Mouse (Mus musculus) liver, embryonic 16.5 days (tissue): ENCODE measurements around the gene Gm10065. TPM values are rescaled to one million over a fixed set of nuclear protein-coding genes. Genes with fewer than 3 reads are reported as not detected.
A peak's percentile ranks its signal among the peaks of the same experiment; 100 is the strongest.
"Not testable (repeated sequence)": the region's sequence is repeated elsewhere in the genome, so short reads cannot be mapped to it uniquely, and the experiment has no call there.

Experiments
- ATAC-seq: fragments of 200-750 bp; cut with Nextera tagmentation; 2 replicates; pipeline ENCODE4 v1.8.0; 2017; ENCODE audit warnings: low read depth, mild to moderate bottlenecking, moderate number of reproducible peaks, moderate library complexity
- H3K27ac ChIP-seq: fragments of 300-500 bp; sonication (generic); 2 replicates; pipeline ENCODE4 v1.5.1; 2014; ENCODE audit warnings: mild to moderate bottlenecking, low read length
- H3K27me3 ChIP-seq: fragments of 300-500 bp; sonication (generic); 2 replicates; pipeline ENCODE4 v1.6.1; 2014; ENCODE audit warnings: low read depth, low read length, mixed read lengths; ENCODE audit not compliant: control insufficient read depth, insufficient read depth
- H3K36me3 ChIP-seq: fragments of 300-500 bp; sonication (generic); 2 replicates; pipeline ENCODE4 v1.6.1; 2014; ENCODE audit warnings: mild to moderate bottlenecking; ENCODE audit not compliant: control insufficient read depth, insufficient read depth
- H3K4me1 ChIP-seq: fragments of 300-500 bp; sonication (generic); 2 replicates; pipeline ENCODE4 v1.6.1; 2014; ENCODE audit warnings: low read depth, low read length, mixed read lengths; ENCODE audit not compliant: control insufficient read depth
- H3K4me2 ChIP-seq: fragments of 300-500 bp; sonication (generic); 2 replicates; pipeline ENCODE4 v1.6.1; 2014; ENCODE audit warnings: low read depth, low read length, mixed read lengths
- H3K4me3 ChIP-seq: fragments of 300-500 bp; sonication (generic); 2 replicates; pipeline ENCODE4 v1.5.1; 2014; ENCODE audit warnings: low read depth, mild to moderate bottlenecking, low read length
- H3K9ac ChIP-seq: fragments of 300-500 bp; sonication (generic); 2 replicates; pipeline ENCODE4 v1.6.1; 2014; ENCODE audit warnings: low read depth, low read length
- H3K9me3 ChIP-seq: fragments of 300-500 bp; sonication (generic); replicated peaks from 2 replicates; pipeline ENCODE4 v1.6.1; 2016; ENCODE audit warnings: low read length; ENCODE audit not compliant: control insufficient read depth
- WGBS: fragments of 180-500 bp; shearing (Covaris S2); extraction: QIAGEN DNeasy Blood & Tissue Kit; methylation state at CpG from one replicate; pipeline ENCODE4 v1.1.7; 2014; ENCODE audit not compliant: insufficient replicate concordance; 5-methylcytosine and 5-hydroxymethylcytosine counted together
- polyA plus RNA-seq: library from polyadenylated mRNA; unstranded; fragments of >200 nt; fragmentation: Nextera tagmentation; extraction: Ambion mirVana; gene quantifications from 2 replicates; pipeline ENCODE4 v1.2.1, GENCODE M21; 2015

The Gm10065 gene
- not detected in 2 replicates for polyA plus RNA-seq

DNA sequence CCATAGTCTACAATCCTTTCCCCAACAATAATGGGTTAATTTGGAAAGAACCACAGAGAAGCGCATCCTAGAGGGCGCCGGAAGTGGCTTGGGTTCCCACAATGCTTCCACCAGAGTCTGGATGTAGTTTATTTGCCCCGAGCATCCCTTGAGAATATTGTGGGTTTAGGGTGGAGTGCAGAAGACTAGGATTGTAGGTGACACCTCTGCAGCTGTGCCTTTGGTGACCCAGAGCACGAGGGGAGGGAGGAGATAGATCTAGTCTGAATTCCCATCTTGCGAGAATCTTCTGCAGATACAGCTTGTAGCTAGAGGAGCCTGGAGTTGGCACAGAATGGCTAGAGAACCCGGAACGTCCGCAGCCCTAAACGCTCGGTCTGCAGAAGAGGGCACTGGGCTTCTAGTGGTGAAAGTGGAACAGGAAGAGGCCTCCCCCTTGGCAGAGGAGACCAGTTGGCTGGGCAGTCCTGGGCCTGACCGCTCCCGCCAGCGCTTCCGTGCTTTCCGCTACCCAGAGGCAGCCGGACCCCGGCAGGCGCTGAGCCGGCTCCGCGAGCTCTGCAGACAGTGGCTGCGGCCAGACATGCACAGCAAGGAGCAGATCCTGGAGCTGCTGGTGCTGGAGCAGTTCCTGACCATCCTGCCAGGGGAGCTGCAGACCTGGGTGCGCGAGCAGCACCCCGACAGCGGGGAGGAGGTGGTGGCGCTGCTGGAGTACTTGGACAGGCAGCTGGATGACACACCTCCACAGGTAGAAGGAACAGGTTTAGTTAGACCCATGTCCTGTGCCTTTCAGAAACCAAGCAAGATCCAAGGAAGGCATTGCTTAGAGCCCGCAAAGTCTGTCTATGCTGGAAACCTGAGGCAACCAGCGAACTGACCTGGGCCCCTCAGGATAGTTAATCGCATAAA is at the start of gene Gm10065, which contains the start of gene Zkscan4:
Gene Gm10065, minus strand, starts transcription at position 683 of the 912 bp plus-strand sequence.
Gene Zkscan4, plus strand, starts transcription at position 149 of the 912 bp plus-strand sequence.
- H3K27me3 ChIP-seq, H3K9me3 ChIP-seq, H3K27ac ChIP-seq, H3K4me1 ChIP-seq, H3K36me3 ChIP-seq: not testable (repeated sequence)
- WGBS: 4% methylated on average over 30 of the region's 31 CpGs
- H3K9ac ChIP-seq: peak within 1 kb of the TSS; percentile 34; the same call in 1 of the 2 replicates
- peak within 1 kb of the TSS; percentile 61 for H3K4me3 ChIP-seq
- peak within 1 kb of the TSS; percentile 62 for H3K4me2 ChIP-seq
- peak; percentile 45 for ATAC-seq

GRCm38 (mm10) chr13:21506221-21506649 is 27.0 kb upstream of the Gm10065 start:
- 0% methylated on average over 21 of the region's 21 CpGs for whole genome bisulfite sequencing
- Histone ChIP-seq H3K36me3 (no peaks in the 10 kb centered on the region), H3K9ac (peak overlapping the region; percentile 73), H3K9me3 (no peaks in the 10 kb centered on the region), H3K4me2 (peak overlapping the region; percentile 49), H3K27ac (peak overlapping the region; percentile 27; the same call in 1 of the 2 replicates), H3K4me1 (peaks cover 5% of the 10 kb centered on the region), H3K4me3 (peak overlapping the region; percentile 75), H3K27me3 (no peaks in the 10 kb centered on the region)
- ATAC-seq: peak; percentile 99

- peaks cover 5% of the 10 kb centered on the region for H3K4me1 ChIP-seq
- WGBS: 58% methylated on average over 5 of the region's 5 CpGs
- ATAC-seq: no peak
- H3K4me3 ChIP-seq: no peak overlapping the region
- H3K9ac ChIP-seq: no peak overlapping the region
- H3K9me3 ChIP-seq: no peaks in the 10 kb centered on the region
- no peaks in the 10 kb centered on the region for H3K27me3 ChIP-seq
- H3K27ac ChIP-seq: no peak overlapping the region
- no peaks in the 10 kb centered on the region for H3K36me3 ChIP-seq
- H3K4me2 ChIP-seq: no peak overlapping the region
Measured at GRCm38 (mm10) chr13:21502296-21502695, 23.1 kb upstream of the Gm10065 start.

GRCm38 (mm10) chr13:21501182-21501581 is 21.9 kb upstream of the Gm10065 start, which contains the start of gene Gm11273:
TSS of gene Gm11273 (minus strand) at chr13:21501418.
- H3K4me3 ChIP-seq, H3K27ac ChIP-seq, H3K4me2 ChIP-seq, H3K36me3 ChIP-seq, H3K9ac ChIP-seq, H3K4me1 ChIP-seq, H3K27me3 ChIP-seq, ATAC-seq, H3K9me3 ChIP-seq: not testable (repeated sequence)
- WGBS: 89% methylated on average over 17 of the region's 17 CpGs

DNA sequence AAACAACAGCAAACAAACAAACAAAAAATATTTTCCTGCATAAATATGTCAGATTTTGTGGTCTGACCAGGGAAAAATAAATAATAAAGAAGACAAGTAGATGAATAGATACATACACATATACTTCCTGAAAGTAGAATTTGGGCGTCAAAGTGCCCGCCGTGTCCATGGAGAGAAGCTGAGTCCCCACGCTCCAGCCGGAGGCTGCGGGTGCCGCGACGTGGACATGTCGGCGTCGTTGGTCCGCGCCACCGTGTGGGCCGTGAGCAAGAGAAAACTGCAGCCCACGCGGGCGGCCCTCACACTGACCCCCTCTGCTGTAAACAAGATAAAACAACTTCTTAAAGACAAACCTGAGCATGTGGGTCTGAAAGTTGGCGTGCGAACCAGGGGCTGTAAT is 15.8 kb upstream of the Gm10065 start, which contains the start of gene AK157302:
Gene AK157302, plus strand, starts transcription at position 144 of the 400 bp plus-strand sequence.
- no peak within 1 kb of the TSS for H3K4me3 ChIP-seq
- no peaks in the 10 kb centered on the region for H3K27me3 ChIP-seq
- WGBS: 89% methylated on average over 21 of the region's 21 CpGs
- H3K9me3 ChIP-seq: no peaks in the 10 kb centered on the region
- H3K9ac ChIP-seq: no peak within 1 kb of the TSS
- no peaks in the 10 kb centered on the region for H3K4me1 ChIP-seq
- no peak within 1 kb of the TSS for H3K27ac ChIP-seq
- H3K4me2 ChIP-seq: no peak within 1 kb of the TSS
- H3K36me3 ChIP-seq: no peaks in the 10 kb centered on the region
- ATAC-seq: no peak

- Histone ChIP-seq H3K4me3 (no peak overlapping the region), H3K36me3 (no peaks in the 10 kb centered on the region), H3K9me3 (no peaks in the 10 kb centered on the region), H3K27me3 (no peaks in the 10 kb centered on the region), H3K27ac (no peak overlapping the region), H3K9ac (no peak overlapping the region), H3K4me1 (no peaks in the 10 kb centered on the region), H3K4me2 (no peak overlapping the region)
- 78% methylated on average over 5 of the region's 5 CpGs for WGBS
- ATAC-seq: no peak
Measured at GRCm38 (mm10) chr13:21492847-21493246, 13.6 kb upstream of the Gm10065 start.

DNA sequence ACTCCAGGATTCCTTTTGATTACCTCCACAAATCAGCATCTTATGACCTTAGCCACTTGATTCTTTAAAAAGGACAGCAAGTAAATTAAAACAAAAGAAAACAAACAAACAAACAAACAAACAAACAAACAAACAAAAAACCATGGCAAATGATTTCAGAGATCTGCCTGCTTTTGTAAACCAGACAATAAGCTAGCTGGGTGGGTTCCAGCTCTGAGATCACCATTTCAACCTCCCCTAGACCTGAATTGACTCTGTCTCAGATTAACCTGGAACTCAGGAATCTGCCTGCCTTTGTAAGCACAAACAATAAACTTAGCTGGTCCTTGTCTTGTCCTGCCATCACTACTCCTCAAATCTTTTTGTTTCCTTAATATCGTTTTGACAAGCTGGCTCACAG is 7.6 kb upstream of the Gm10065 start:
- no peak for ATAC-seq
- no peak overlapping the region for H3K27ac ChIP-seq
- H3K4me2 ChIP-seq: no peak overlapping the region
- H3K27me3 ChIP-seq: no peaks in the 10 kb centered on the region
- H3K4me3 ChIP-seq: no peak overlapping the region
- WGBS: 68% methylated on average over 1 of the region's 1 CpGs
- no peaks in the 10 kb centered on the region for H3K9me3 ChIP-seq
- H3K9ac ChIP-seq: no peak overlapping the region
- H3K36me3 ChIP-seq: no peaks in the 10 kb centered on the region
- no peaks in the 10 kb centered on the region for H3K4me1 ChIP-seq

- Histone ChIP-seq H3K4me3 (no peak overlapping the region), H3K27me3 (no peaks in the 10 kb centered on the region; the same call in 1 of the 2 replicates), H3K9me3 (no peaks in the 10 kb centered on the region), H3K27ac (no peak overlapping the region), H3K4me1 (peaks cover 12% of the 10 kb centered on the region), H3K4me2 (no peak overlapping the region), H3K36me3 (no peaks in the 10 kb centered on the region), H3K9ac (no peak overlapping the region)
- ATAC-seq: no peak
- WGBS: 23% methylated on average over 4 of the region's 4 CpGs
Measured at GRCm38 (mm10) chr13:21472427-21472826, 6.8 kb downstream of the Gm10065 start.

- Histone ChIP-seq H3K27ac (no peak overlapping the region), H3K9me3 (no peaks in the 10 kb centered on the region), H3K36me3 (no peaks in the 10 kb centered on the region), H3K27me3 (peaks cover 3% of the 10 kb centered on the region; the same call in 1 of the 2 replicates), H3K4me1 (peaks cover 12% of the 10 kb centered on the region), H3K4me3 (no peak overlapping the region), H3K4me2 (peak overlapping the region; percentile 99), H3K9ac (peak overlapping the region; percentile 9; the same call in 1 of the 2 replicates)
- ATAC-seq: no peak
- WGBS: 14% methylated on average over 9 of the region's 9 CpGs
Measured at GRCm38 (mm10) chr13:21469097-21469496, 10.1 kb downstream of the Gm10065 start.
